Mouse (Mus musculus) neural tube, embryonic 10.5 days (tissue): ENCODE measurements around the gene Gm10639.
"Not testable (repeated sequence)": the region's sequence is repeated elsewhere in the genome, so short reads cannot be mapped to it uniquely, and the experiment has no call there.

Source experiments
- DNase-seq: peaks from one replicate; pipeline ENCODE4 v3.0.0-alpha.2; 2017; ENCODE audit warnings: low spot score; ENCODE audit errors: extremely low spot score

Gm10639 gene

DNA sequence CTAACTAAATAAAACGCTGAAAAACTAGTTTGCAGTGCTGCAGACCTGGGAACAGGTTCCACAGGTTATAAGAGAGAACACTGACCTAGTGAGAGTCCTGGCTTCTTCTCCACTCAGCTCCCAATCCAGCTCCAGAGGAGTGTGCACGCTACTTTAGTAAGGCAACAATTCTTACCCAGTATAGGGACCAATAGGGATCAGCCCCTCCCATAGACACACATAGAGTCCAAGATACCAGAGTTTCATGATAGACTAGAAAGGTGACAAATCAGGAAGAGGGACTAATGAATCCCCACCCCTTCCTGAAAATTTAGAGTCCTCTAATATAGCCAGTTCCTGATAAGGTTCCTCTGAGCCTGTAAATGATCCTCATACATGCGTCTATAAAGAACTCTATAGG is 57.3 kb downstream of the Gm10639 start:
- no peak for DNase-seq

DNA sequence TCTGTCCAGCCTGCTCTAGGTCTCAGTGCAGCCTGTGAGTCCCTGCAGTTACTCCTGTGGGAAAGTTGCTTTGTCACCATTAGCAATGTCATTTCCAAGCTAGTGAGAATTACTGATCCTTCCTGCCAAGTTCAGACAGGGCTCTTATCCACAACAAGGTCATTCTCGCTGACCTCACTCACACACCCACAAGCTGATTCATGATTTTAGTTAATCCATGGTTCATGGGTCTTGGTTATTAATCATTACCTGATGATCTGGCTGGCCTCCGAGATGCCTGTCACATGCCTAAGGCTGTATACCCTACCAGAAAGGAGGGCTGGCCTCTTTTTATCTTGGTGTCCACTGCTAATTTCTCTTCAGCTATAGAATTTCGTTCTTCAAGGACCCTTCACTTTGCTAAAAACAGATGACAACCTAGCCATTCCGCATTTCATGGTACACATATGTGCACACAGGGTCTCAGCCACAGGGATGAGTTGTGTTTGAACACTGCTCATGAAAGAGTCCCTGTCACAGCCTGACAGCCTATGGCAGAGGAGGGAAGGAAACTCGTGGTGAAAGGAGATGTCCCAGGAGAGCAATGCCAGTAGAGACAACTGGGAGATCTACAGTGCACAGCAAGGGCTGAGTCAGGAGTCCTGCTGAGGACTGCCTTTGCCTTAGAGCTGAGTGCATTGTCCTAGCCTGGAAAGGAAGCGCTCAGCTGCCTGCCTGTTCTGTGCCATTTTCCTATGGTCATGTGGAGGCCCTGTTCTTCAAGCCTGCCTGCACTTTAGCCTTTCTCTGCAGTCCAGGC is 58.7 kb downstream of the Gm10639 start:
- not testable (repeated sequence) for DNase-seq

DNA sequence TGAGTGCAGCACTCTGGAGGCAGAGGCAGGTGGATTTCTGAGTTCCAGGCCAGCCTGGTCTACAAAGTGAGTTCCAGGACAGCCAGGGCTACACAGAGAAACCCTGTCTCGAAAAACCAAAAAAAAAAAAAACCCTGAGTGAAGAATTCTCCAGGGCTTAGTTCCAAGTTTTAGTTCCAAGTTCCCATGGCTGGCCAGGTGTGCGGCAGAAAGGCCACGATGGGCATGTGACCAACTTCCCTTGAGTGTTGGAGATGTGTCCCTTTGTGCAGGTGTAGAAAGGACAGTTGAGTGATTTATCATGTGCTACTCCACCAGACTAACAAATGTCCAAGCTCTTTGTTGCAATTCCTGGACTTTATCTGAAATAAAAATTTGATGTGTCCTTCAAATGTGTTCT is 59.4 kb downstream of the Gm10639 start:
- DNase-seq, result not testable (repeated sequence)

DNA sequence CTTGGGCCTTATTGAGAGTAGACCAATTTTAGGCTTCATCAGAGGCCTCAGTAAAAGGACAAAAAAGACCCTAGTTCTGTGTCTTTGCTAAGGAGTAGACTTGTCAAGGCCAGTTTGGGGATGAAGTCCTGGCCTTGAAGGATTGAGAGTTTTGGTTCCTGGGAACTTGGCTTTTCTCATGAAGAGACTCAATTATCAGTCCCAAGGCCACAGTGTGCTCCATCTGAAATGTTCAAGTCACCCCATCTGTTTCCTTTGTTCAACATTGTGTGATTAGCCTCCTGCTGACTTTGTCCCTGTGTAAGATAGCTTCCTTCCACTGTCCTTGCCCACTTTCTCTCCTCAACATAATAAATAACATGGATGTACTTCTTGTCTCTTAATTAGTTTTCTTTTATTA is 60.3 kb downstream of the Gm10639 start:
- not testable (repeated sequence) for DNase-seq

DNA sequence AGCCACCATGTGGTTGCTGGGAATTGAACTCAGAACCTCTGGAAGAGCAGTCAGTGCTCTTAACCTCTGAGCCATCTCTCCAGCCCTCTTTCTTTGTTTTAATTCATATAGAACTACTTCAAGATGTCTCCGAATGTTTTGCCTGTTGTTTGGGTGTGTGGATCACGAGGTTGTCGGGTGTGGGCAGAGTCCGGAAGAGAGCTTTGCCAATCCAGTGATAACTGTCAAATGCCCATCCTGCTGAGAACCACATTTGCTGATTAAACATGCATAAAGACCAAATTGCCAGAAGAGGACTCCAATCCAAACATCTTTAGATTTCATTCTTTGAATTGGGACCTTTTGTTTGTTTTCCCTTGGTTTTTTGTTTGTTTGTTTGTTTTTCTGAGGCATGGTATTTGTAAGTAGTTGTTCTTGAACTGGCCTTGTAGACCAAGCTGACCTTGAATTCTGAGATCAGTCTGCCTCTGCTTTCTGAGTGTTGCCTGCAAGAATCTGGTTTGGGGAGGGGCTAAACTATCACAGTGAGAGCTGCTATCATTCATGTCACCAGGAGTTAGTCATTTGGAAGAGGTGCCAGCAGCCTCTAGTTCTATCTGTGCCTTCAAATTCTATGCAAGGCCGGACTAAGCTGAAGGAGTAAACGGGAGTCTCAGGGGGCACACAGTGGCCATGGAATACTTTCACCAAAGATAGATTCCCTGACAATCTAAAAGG is 61.9 kb downstream of the Gm10639 start:
- no peak for DNase-seq
